Mouse (Mus musculus) kidney, adult 2 months (tissue): ENCODE results near the gene Ptprs. TPM values are rescaled to one million over a fixed set of nuclear protein-coding genes. Genes with fewer than 3 reads are reported as not detected.

Experiments
- DNase-seq: peaks from one replicate; pipeline ENCODE4 v3.0.0; 2021
- H3K27ac ChIP-seq: fragments of 200-500 bp; 2 replicates; pipeline ENCODE4 v1.5.1; 2012; ENCODE audit warnings: low read depth, low read length, control low read depth, inconsistent platforms; ENCODE audit not compliant: insufficient read depth
- H3K27me3 ChIP-seq: fragments of 200-500 bp; replicated peaks from 2 replicates; pipeline ENCODE4 v1.6.1; 2012; ENCODE audit warnings: mild to moderate bottlenecking, moderate library complexity, low read length, inconsistent platforms; ENCODE audit not compliant: control insufficient read depth, insufficient read depth
- H3K36me3 ChIP-seq: fragments of 200-500 bp; 2 replicates; pipeline ENCODE4 v1.6.1; 2012; ENCODE audit warnings: mild to moderate bottlenecking, moderate library complexity, low read length, inconsistent platforms; ENCODE audit not compliant: control insufficient read depth, insufficient read depth
- H3K4me1 ChIP-seq: fragments of 200-500 bp; 2 replicates; pipeline ENCODE4 v1.6.1; 2011; ENCODE audit warnings: low read length; ENCODE audit not compliant: control insufficient read depth, insufficient read depth
- H3K4me3 ChIP-seq: fragments of 200-500 bp; 2 replicates; pipeline ENCODE4 v1.5.1; 2011; ENCODE audit warnings: mild to moderate bottlenecking, low read depth, low read length, control low read depth; ENCODE audit not compliant: insufficient read depth
- CTCF ChIP-seq: fragments of 200-500 bp; conservative IDR thresholded peaks from 2 replicates; pipeline ENCODE4 v1.5.1; 2011; ENCODE audit warnings: low read depth, mild to moderate bottlenecking, control low read depth, low read length, moderate library complexity, mixed read lengths; ENCODE audit not compliant: insufficient read depth, insufficient read length
- POLR2A ChIP-seq: fragments of 200-500 bp; IDR thresholded peaks from one replicate; pipeline ENCODE4 v1.6.1; 2011; ENCODE audit warnings: low read depth, low read length, control low read depth
- WGBS: fragments of 180-500 bp; shearing (Covaris S2); methylation state at CpG from one replicate; pipeline ENCODE4 v1.1.7; 2018; 5-methylcytosine and 5-hydroxymethylcytosine counted together
- polyA plus RNA-seq: library from polyadenylated mRNA; depleted of rRNA; stranded (reverse); fragments of >200 nt; gene quantifications from 2 replicates; pipeline ENCODE4 v1.2.3, GENCODE M21; 2012

The Ptprs gene
- polyA plus RNA-seq, 1 experiment = 38.8 TPM

GRCm38 (mm10) chr17:56445397-56445796 is 30.9 kb downstream of the Ptprs start:
- no peak overlapping the region for H3K27ac ChIP-seq
- H3K36me3 ChIP-seq = no peaks in the 10 kb centered on the region
- TF ChIP-seq POLR2A (no peak), CTCF (no peak)
- 84% methylated on average over 14 of the region's 14 CpGs for WGBS
- no peaks in the 10 kb centered on the region for H3K4me1 ChIP-seq
- no peak for DNase-seq
- H3K4me3 ChIP-seq = no peak overlapping the region
- H3K27me3 ChIP-seq = no peaks in the 10 kb centered on the region

DNA sequence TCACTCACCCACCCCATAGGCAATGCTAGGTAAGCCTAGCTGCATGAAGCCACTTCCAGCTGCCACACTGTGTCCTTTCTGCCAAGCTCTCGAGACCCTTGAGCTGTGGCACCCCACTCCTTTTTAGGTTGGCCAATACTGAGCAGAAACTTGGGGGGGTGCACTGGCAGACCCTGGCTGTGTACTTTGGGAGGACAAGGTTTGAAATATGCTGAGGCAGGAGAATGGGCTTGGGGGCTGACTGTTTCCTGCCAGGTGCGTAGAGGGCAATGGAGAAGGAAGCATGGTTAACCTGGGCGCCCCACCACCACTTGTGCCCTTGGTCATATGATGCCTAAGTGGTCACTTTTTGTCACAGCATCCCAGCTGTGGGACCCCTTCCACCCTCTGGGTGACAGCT is 31.5 kb downstream of the Ptprs start:
- no peak for TF ChIP-seq CTCF
- no peak for TF ChIP-seq POLR2A
- Histone ChIP-seq H3K4me3 (no peak overlapping the region), H3K27ac (no peak overlapping the region), H3K4me1 (no peaks in the 10 kb centered on the region), H3K36me3 (no peaks in the 10 kb centered on the region), H3K27me3 (no peaks in the 10 kb centered on the region)
- 93% methylated on average over 3 of the region's 3 CpGs for WGBS
- DNase-seq = no peak

DNA sequence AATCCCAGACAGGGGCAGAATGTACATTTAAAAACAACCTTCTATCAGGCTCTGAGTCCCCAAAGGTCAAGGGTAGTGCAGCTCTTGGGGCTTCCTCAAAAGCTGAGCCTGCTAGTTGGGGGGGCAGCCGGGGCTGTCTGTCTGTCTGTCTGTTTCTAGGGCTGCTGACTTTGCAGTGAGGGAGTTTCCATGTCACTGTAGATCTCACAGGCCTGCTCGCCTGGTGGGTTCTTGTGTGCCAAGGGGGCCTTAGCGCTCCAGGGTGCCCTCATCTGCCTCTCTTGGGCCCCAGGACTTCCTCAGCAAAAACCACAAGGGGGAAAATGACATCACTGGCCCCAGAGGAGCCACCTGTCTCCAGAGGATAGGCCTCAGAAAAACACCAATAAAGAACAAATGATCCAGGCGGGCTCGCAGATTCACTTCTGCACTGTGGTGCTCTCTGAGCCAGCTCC is 32.9 kb downstream of the Ptprs start:
- no peaks in the 10 kb centered on the region for H3K36me3 ChIP-seq

DNA sequence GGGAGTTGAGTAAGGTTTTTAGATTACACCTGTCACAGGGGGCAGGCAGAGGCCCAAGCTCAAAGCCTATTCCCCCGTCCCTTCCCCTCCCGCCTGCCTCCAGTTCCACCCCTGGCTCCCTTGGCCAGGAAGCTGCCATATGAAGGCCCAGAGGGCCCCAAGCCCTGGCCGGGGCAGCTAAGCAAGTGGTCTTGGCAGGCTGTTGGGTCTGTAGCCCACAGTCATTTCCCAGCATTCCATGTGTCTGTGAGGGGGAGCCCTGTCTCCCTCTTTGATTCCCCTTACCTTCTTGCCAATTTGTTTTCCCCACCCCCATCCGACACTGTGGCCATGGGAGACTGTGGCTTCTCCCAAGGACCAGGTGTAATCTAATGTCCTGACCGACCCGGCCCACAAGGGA is 34.0 kb downstream of the Ptprs start:
- WGBS = 81% methylated on average over 6 of the region's 6 CpGs
- DNase-seq = no peak
- H3K27ac ChIP-seq = no peak overlapping the region
- no peaks in the 10 kb centered on the region for H3K36me3 ChIP-seq
- H3K27me3 ChIP-seq = no peaks in the 10 kb centered on the region
- TF ChIP-seq CTCF (no peak), POLR2A (no peak)
- H3K4me3 ChIP-seq = no peak overlapping the region
- no peaks in the 10 kb centered on the region for H3K4me1 ChIP-seq

More for the DNA sequence above, 32.9 kb downstream of the Ptprs start:
- no peak for TF ChIP-seq POLR2A
- no peak for TF ChIP-seq CTCF
- Histone ChIP-seq H3K4me1 (no peaks in the 10 kb centered on the region), H3K27me3 (no peaks in the 10 kb centered on the region), H3K4me3 (no peak overlapping the region), H3K27ac (no peak overlapping the region)
- no peak for DNase-seq
- 82% methylated on average over 5 of the region's 5 CpGs for WGBS

DNA sequence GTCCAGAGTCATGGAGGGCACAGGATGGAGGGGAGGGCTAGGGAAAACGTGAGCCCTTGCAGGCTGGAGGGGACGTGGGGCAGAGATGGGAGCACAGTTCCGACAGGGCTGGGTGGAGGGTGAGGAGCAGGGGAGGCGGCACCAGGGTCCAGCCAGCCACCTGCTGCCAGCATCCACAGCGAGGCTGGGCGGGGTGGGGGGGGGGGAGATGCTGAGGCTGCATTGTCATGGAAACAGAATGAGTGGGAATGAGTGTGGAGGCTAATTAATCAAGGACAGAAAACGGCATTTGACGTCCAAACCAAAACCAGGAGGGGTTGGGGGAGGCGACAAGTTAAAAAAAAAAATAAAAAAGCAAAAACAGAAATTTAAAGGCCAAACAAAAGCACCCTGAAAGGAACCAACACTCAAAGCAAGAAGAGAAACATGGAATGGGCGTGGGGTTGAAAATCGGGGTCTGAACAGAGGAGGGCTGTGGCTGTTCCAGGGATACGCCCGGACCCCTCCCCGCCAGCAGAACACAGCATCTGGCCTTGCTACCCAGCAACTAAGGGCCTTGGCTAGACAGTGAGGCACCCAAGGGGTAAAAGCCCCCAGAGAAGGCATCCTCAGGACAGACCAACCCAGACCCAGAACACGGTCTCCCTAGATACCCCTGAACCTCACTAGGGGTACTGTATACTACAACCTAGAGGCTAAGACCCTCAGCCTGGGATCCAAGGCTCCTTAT is 36.4 kb downstream of the Ptprs start:
- 82% methylated on average over 15 of the region's 15 CpGs for WGBS
- Histone ChIP-seq H3K36me3 (no peaks in the 10 kb centered on the region), H3K4me1 (no peaks in the 10 kb centered on the region), H3K4me3 (no peak overlapping the region), H3K27ac (no peak overlapping the region), H3K27me3 (no peaks in the 10 kb centered on the region)
- DNase-seq = no peak
- no peak for TF ChIP-seq CTCF
- no peak for TF ChIP-seq POLR2A

- Histone ChIP-seq H3K4me3 (no peak overlapping the region), H3K36me3 (no peaks in the 10 kb centered on the region), H3K4me1 (no peaks in the 10 kb centered on the region), H3K27me3 (no peaks in the 10 kb centered on the region), H3K27ac (no peak overlapping the region)
- no peak for DNase-seq
- no peak for TF ChIP-seq POLR2A
- no peak for TF ChIP-seq CTCF
- WGBS = 89% methylated on average over 3 of the region's 3 CpGs
Measured at GRCm38 (mm10) chr17:56431582-56431981, 44.7 kb downstream of the Ptprs start.

- no peak for DNase-seq
- Histone ChIP-seq H3K4me1 (no peaks in the 10 kb centered on the region), H3K4me3 (no peak overlapping the region), H3K36me3 (no peaks in the 10 kb centered on the region), H3K27me3 (no peaks in the 10 kb centered on the region), H3K27ac (no peak overlapping the region)
- TF ChIP-seq POLR2A (no peak), CTCF (no peak)
- 85% methylated on average over 28 of the region's 28 CpGs for WGBS
Measured at GRCm38 (mm10) chr17:56427857-56428256, 48.4 kb downstream of the Ptprs start.

DNA sequence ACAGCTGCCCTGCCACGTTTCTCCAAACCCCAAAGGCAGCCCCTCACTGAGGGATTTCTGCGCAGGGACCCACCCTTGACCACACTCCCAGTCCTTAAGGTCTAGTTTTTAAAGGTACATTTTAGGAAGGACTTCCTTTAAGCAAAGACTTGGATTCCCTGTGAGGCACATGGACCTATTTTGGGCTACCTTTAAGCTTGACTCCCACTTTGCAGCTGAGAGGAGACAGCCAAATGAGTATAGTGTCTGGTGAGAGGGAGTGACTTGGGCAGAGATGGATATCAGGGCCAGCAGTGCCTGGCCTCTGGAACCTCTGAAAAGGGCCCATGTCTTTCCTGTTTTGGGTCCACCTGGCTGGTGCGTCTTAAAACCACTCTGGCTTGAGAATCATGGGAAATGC is 50.3 kb downstream of the Ptprs start:
- H3K4me1 ChIP-seq = no peaks in the 10 kb centered on the region
- H3K27ac ChIP-seq = no peak overlapping the region
- no peak for DNase-seq
- H3K27me3 ChIP-seq = no peaks in the 10 kb centered on the region
- no peaks in the 10 kb centered on the region for H3K36me3 ChIP-seq
- 40% methylated on average over 3 of the region's 3 CpGs for WGBS
- no peak overlapping the region; the same call in 1 of the 2 replicates for H3K4me3 ChIP-seq
- TF ChIP-seq CTCF (no peak), POLR2A (no peak)
